21 mouse cellular contexts compared by ENCODE assay signal in genomic region chr19:59574346-59574745, GRCm38 (mm10).
A peak's percentile ranks its signal among the peaks of the same experiment; 100 is the strongest.
DNase-seq lines count a peak whose midpoint lies in the region; ATAC-seq and TF ChIP-seq lines count a peak whose summit lies in the region.
"Had no signal": no experiment of that assay in that cellular context is flagged by ENCODE, and none has a peak within 500 bp of the region (broad histone marks: within the 10 kb centered on the region; RNA-seq: fewer than 3 reads in every experiment).

No protein-coding gene starts in this region.

- TF ChIP-seq CTCF in hindbrain, postnatal 0 days (IDR thresholded peaks at IDR 0.05; ENCODE audit: low read depth): no peak

- ATAC-seq in forebrain, embryonic 15.5 days (replicated peaks): 0 out of 2 replicates have a peak, but pooled peaks have one; percentile 38
- no peak for ATAC-seq in forebrain, embryonic 13.5 days
- 0 out of 2 replicates have a peak, but pooled peaks have one; percentile 24 for ATAC-seq in hindbrain, postnatal 0 days
- no peak for ATAC-seq in hindbrain, embryonic 13.5 days (ENCODE audit: low FRiP score)
- ATAC-seq in neural tube, embryonic 15.5 days (ENCODE audit: low FRiP score): no peak
- ATAC-seq: CD4-positive, CD25-positive, alpha-beta regulatory T cell, adult 4 months; Patski had no signal

- H3K4me2 ChIP-seq in forebrain, embryonic 15.5 days (replicated peaks): no peak overlapping the region
- no peak overlapping the region for H3K4me2 ChIP-seq in forebrain, embryonic 13.5 days
- H3K4me2 ChIP-seq in hindbrain, postnatal 0 days (ENCODE audit: low read depth, low read length): no peak overlapping the region
- H3K4me2 ChIP-seq in hindbrain, embryonic 13.5 days: no peak overlapping the region
- H3K4me2 ChIP-seq in neural tube, embryonic 15.5 days: no peak overlapping the region
- H3K4me2 ChIP-seq: embryonic facial prominence, embryonic 13.5 days; heart, embryonic 15.5 days; limb, embryonic 13.5 days; liver, embryonic 13.5 days; lung, embryonic 15.5 days; midbrain, embryonic 11.5 days had no signal

- 49% methylated on average over 3 of the region's 3 CpGs for WGBS in forebrain, embryonic 15.5 days
- WGBS in forebrain, embryonic 13.5 days: 66% methylated on average over 3 of the region's 3 CpGs
- 42% methylated on average over 3 of the region's 3 CpGs for WGBS in hindbrain, postnatal 0 days
- WGBS in hindbrain, embryonic 13.5 days: 68% methylated on average over 3 of the region's 3 CpGs
- WGBS in neural tube, embryonic 15.5 days: 58% methylated on average over 3 of the region's 3 CpGs

- peak; percentile 7 for DNase-seq in adrenal gland, postnatal 10 days
- no peak for DNase-seq in adrenal gland, adult 18-20 months (ENCODE audit: low spot score in 2 of 2)
- DNase-seq in hindbrain, postnatal 0 days (ENCODE audit: low spot score): peak; percentile 57
- peak; percentile 5 for DNase-seq in neural tube, embryonic 10.5 days (ENCODE audit: extremely low spot score, low spot score)
- DNase-seq: heart, postnatal 4 days; kidney, adult 11 months; liver, embryonic 13.5 days; right cerebral cortex, postnatal 4 days had no signal

- H3K9ac ChIP-seq in forebrain, embryonic 15.5 days (replicated peaks): no peak overlapping the region
- no peak overlapping the region for H3K9ac ChIP-seq in forebrain, embryonic 13.5 days
- H3K9ac ChIP-seq in hindbrain, postnatal 0 days (replicated peaks; ENCODE audit: low read length): no peak overlapping the region
- no peak overlapping the region for H3K9ac ChIP-seq in hindbrain, embryonic 13.5 days
- no peak overlapping the region for H3K9ac ChIP-seq in neural tube, embryonic 15.5 days (replicated peaks)
- H3K9ac ChIP-seq: embryonic facial prominence, embryonic 13.5 days; heart, embryonic 15.5 days; limb, embryonic 13.5 days; liver, embryonic 13.5 days; lung, embryonic 15.5 days had no signal

- H3K36me3 ChIP-seq in forebrain, embryonic 15.5 days: no peaks in the 10 kb centered on the region
- H3K36me3 ChIP-seq in forebrain, embryonic 13.5 days (ENCODE audit: poor library complexity, severe bottlenecking): no peaks in the 10 kb centered on the region
- no peaks in the 10 kb centered on the region for H3K36me3 ChIP-seq in hindbrain, postnatal 0 days (ENCODE audit: insufficient read depth, low read length)
- H3K36me3 ChIP-seq in hindbrain, embryonic 13.5 days: no peaks in the 10 kb centered on the region
- H3K36me3 ChIP-seq in neural tube, embryonic 15.5 days: no peaks in the 10 kb centered on the region
- H3K36me3 ChIP-seq: embryonic facial prominence, embryonic 13.5 days; heart, embryonic 15.5 days; limb, embryonic 13.5 days; liver, embryonic 13.5 days; lung, embryonic 15.5 days had no signal

- H3K27ac ChIP-seq in forebrain, embryonic 15.5 days (replicated peaks): no peak overlapping the region
- no peak overlapping the region for H3K27ac ChIP-seq in forebrain, embryonic 13.5 days
- no peak overlapping the region for H3K27ac ChIP-seq in hindbrain, postnatal 0 days
- H3K27ac ChIP-seq in hindbrain, embryonic 13.5 days: no peak overlapping the region
- no peak overlapping the region for H3K27ac ChIP-seq in neural tube, embryonic 15.5 days (replicated peaks)
- H3K27ac ChIP-seq: embryonic facial prominence, embryonic 13.5 days; heart, embryonic 15.5 days; kidney, postnatal 0 days; limb, embryonic 13.5 days; liver, embryonic 13.5 days; lung, embryonic 15.5 days; macrophage had no signal

- no peaks in the 10 kb centered on the region for H3K9me3 ChIP-seq in forebrain, embryonic 15.5 days
- H3K9me3 ChIP-seq in forebrain, embryonic 13.5 days (replicated peaks): no peaks in the 10 kb centered on the region
- no peaks in the 10 kb centered on the region for H3K9me3 ChIP-seq in hindbrain, postnatal 0 days (ENCODE audit: low read length)
- no peaks in the 10 kb centered on the region for H3K9me3 ChIP-seq in hindbrain, embryonic 13.5 days
- H3K9me3 ChIP-seq in neural tube, embryonic 15.5 days (replicated peaks): no peaks in the 10 kb centered on the region
- H3K9me3 ChIP-seq: embryonic facial prominence, embryonic 13.5 days; heart, embryonic 15.5 days; limb, embryonic 13.5 days; liver, embryonic 13.5 days; lung, embryonic 15.5 days had no signal

- no peak overlapping the region for H3K4me3 ChIP-seq in forebrain, embryonic 15.5 days
- H3K4me3 ChIP-seq in forebrain, embryonic 13.5 days: no peak overlapping the region
- no peak overlapping the region for H3K4me3 ChIP-seq in hindbrain, postnatal 0 days (ENCODE audit: low read length)
- no peak overlapping the region for H3K4me3 ChIP-seq in hindbrain, embryonic 13.5 days
- no peak overlapping the region for H3K4me3 ChIP-seq in neural tube, embryonic 15.5 days (replicated peaks)
- H3K4me3 ChIP-seq: embryonic facial prominence, embryonic 13.5 days; heart, embryonic 15.5 days; limb, embryonic 13.5 days; liver, embryonic 13.5 days; lung, embryonic 15.5 days had no signal

- no peaks in the 10 kb centered on the region for H3K4me1 ChIP-seq in forebrain, embryonic 15.5 days
- 0 out of 2 replicates have a peak, but pooled peaks cover 3% of the 10 kb centered on the region for H3K4me1 ChIP-seq in forebrain, embryonic 13.5 days
- no peaks in the 10 kb centered on the region for H3K4me1 ChIP-seq in hindbrain, postnatal 0 days (ENCODE audit: insufficient read depth, low read length)
- no peaks in the 10 kb centered on the region for H3K4me1 ChIP-seq in hindbrain, embryonic 13.5 days (replicated peaks)
- H3K4me1 ChIP-seq in neural tube, embryonic 15.5 days: no peaks in the 10 kb centered on the region
- H3K4me1 ChIP-seq: heart, embryonic 15.5 days; limb, embryonic 13.5 days; liver, embryonic 13.5 days; lung, embryonic 15.5 days had no signal

- H3K27me3 ChIP-seq in forebrain, embryonic 15.5 days: no peaks in the 10 kb centered on the region
- no peaks in the 10 kb centered on the region for H3K27me3 ChIP-seq in forebrain, embryonic 13.5 days
- H3K27me3 ChIP-seq in hindbrain, postnatal 0 days (ENCODE audit: insufficient read depth, low read length): no peaks in the 10 kb centered on the region
- H3K27me3 ChIP-seq in hindbrain, embryonic 13.5 days: no peaks in the 10 kb centered on the region
- 0 out of 2 replicates have a peak, but pooled peaks cover 2% of the 10 kb centered on the region for H3K27me3 ChIP-seq in neural tube, embryonic 15.5 days (replicated peaks)
- H3K27me3 ChIP-seq: embryonic facial prominence, embryonic 13.5 days; heart, embryonic 15.5 days; limb, embryonic 13.5 days; liver, embryonic 13.5 days; lung, embryonic 15.5 days had no signal

Comparison
In these comparisons a context has a peak if more than half of its experiments do, and no peak if none do; other contexts are left out.
1. DNase-seq: peak in adrenal gland, postnatal 10 days (single experiment), hindbrain, postnatal 0 days (single experiment) and neural tube, embryonic 10.5 days (single experiment); none in adrenal gland, adult 18-20 months (0 of 2).
2. ATAC-seq: peak in forebrain, embryonic 15.5 days (single experiment) and hindbrain, postnatal 0 days (single experiment); none in forebrain, embryonic 13.5 days (single experiment), hindbrain, embryonic 13.5 days (single experiment) and neural tube, embryonic 15.5 days (single experiment).